Mouse (Mus musculus) cerebellum, adult 11-12 months (tissue): ENCODE results near the gene Lypd6b.

Experiments
- DNase-seq: peaks from one replicate; pipeline ENCODE4 v3.0.0; 2022

The Lypd6b gene

GRCm38 (mm10) chr2:49961991-49962390 is 174.5 kb downstream of the Lypd6b start:
- DNase-seq, result no peak

- DNase-seq, result no peak
These were observed 177.4 kb downstream of the Lypd6b start for GRCm38 (mm10) chr2:49964899-49965298.

- DNase-seq, result no peak
These were observed 180.3 kb downstream of the Lypd6b start for GRCm38 (mm10) chr2:49967748-49968147.

- DNase-seq, result no peak
These were observed 183.5 kb downstream of the Lypd6b start for GRCm38 (mm10) chr2:49970990-49971389.

- no peak for DNase-seq
These were observed 191.1 kb downstream of the Lypd6b start for GRCm38 (mm10) chr2:49978606-49979005.

- no peak for DNase-seq
These were observed 192.5 kb downstream of the Lypd6b start for GRCm38 (mm10) chr2:49979991-49980390.

- DNase-seq, result no peak
These were observed 195.5 kb downstream of the Lypd6b start for GRCm38 (mm10) chr2:49983021-49983420.

GRCm38 (mm10) chr2:49984780-49985179 is 197.3 kb downstream of the Lypd6b start:
- DNase-seq, result no peak

- no peak for DNase-seq
These were observed 208.4 kb downstream of the Lypd6b start for GRCm38 (mm10) chr2:49995841-49996240.

- DNase-seq, result no peak
These were observed 209.7 kb downstream of the Lypd6b start for GRCm38 (mm10) chr2:49997216-49997615.
